In the genomic region with DNA sequence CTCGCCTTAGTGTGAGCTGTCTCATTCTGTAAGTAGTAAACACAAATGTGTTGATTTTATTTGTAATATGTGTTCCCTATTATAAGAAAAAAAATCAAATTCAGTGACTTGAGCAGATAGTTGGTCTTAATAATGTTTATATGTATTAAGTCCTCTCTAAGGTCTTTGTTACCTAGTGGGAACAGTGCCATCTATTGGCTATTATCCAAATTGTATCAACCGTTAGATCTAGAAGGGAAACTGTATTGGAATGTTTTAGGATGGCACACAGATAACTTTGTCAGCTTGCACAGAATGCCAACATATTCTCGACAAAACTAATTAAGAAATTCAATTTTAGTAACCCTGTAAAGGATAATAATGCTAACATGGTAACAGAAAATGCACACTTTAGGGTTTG, we compare ENCODE assay signal across 13 mouse cellular contexts.
DNase-seq lines count a peak whose midpoint lies in the region; ATAC-seq and TF ChIP-seq lines count a peak whose summit lies in the region.
"Had no signal": no experiment of that assay in that cellular context is flagged by ENCODE, and none has a peak within 500 bp of the region (broad histone marks: within the 10 kb centered on the region; RNA-seq: fewer than 3 reads in every experiment).

No protein-coding gene starts in this region.

- peak; percentile 72 for DNase-seq in embryo, embryonic 10 days (ENCODE audit: low spot score)
- no peak for DNase-seq in embryo, embryonic 9.5 days (ENCODE audit: extremely low spot score)
- DNase-seq in liver, embryonic 14.5 days (ENCODE audit: low read depth in 3 of 3, low spot score in 3 of 3), result peak in 1 of 3 experiments; percentile 1
- DNase-seq in liver (no peak), adipocyte (ENCODE audit: low spot score) (peak; percentile 23)
- peak; percentile 12 for DNase-seq in naive thymus-derived CD4-positive, alpha-beta T cell, adult 2 months (ENCODE audit: low read depth)
- no peak for DNase-seq in spleen, postnatal 14 days (ENCODE audit: low spot score in 2 of 2)
- no peak for DNase-seq in urinary bladder, postnatal 36 days (ENCODE audit: low spot score in 2 of 2)
- DNase-seq: adrenal gland, postnatal 10 days; kidney, adult 8-10 months had no signal

- H3K27ac ChIP-seq in liver, embryonic 14.5 days, result no peak overlapping the region
- H3K27ac ChIP-seq: forebrain, embryonic 15.5 days; heart, embryonic 13.5 days; stomach, embryonic 15.5 days had no signal

- no peak for ATAC-seq in liver, embryonic 14.5 days (ENCODE audit: insufficient read depth)
- ATAC-seq: forebrain, embryonic 15.5 days had no signal

- peak; percentile 9; the same call in 1 of the 2 replicates for TF ChIP-seq CTCF in liver, embryonic 14.5 days (IDR thresholded peaks at IDR 0.05; ENCODE audit: low read depth)

- WGBS in liver, embryonic 14.5 days (ENCODE audit: insufficient replicate concordance), result 27% methylated on average over 3 of the region's 3 CpGs

- no peaks in the 10 kb centered on the region for H3K4me1 ChIP-seq in liver, embryonic 14.5 days (replicated peaks; ENCODE audit: control insufficient read depth in 2 of 2, insufficient read depth in 2 of 2, low read length in 1 of 2)
- H3K4me1 ChIP-seq: forebrain, embryonic 15.5 days; heart, embryonic 13.5 days; stomach, embryonic 15.5 days had no signal

- no peak overlapping the region for H3K4me2 ChIP-seq in liver, embryonic 14.5 days (ENCODE audit: low read depth)
- H3K4me2 ChIP-seq: forebrain, embryonic 15.5 days; heart, embryonic 13.5 days; stomach, embryonic 15.5 days had no signal

- H3K9ac ChIP-seq in liver, embryonic 14.5 days (replicated peaks), result no peak overlapping the region
- H3K9ac ChIP-seq: forebrain, embryonic 15.5 days; heart, embryonic 13.5 days; stomach, embryonic 15.5 days had no signal

- no peaks in the 10 kb centered on the region for H3K9me3 ChIP-seq in liver, embryonic 14.5 days (ENCODE audit: control insufficient read depth, low read length)
- H3K9me3 ChIP-seq: forebrain, embryonic 15.5 days; heart, embryonic 13.5 days; stomach, embryonic 15.5 days had no signal

- H3K4me3 ChIP-seq in liver, embryonic 14.5 days (ENCODE audit: insufficient read depth in 1 of 2, low read depth in 2 of 2, low read length in 2 of 2), result no peak overlapping the region
- H3K4me3 ChIP-seq: forebrain, embryonic 15.5 days; heart, embryonic 13.5 days; stomach, embryonic 15.5 days had no signal

- no peak for TF ChIP-seq EP300 in liver, embryonic 14.5 days (IDR thresholded peaks at IDR 0.05; ENCODE audit: low read depth)

- H3K36me3 ChIP-seq in liver, embryonic 14.5 days (replicated peaks; ENCODE audit: control insufficient read depth, insufficient read depth, low read depth), result no peaks in the 10 kb centered on the region
- H3K36me3 ChIP-seq: forebrain, embryonic 15.5 days; heart, embryonic 13.5 days; stomach, embryonic 15.5 days had no signal

- H3K27me3 ChIP-seq in liver, embryonic 14.5 days (ENCODE audit: control insufficient read depth, insufficient read depth, low read length), result no peaks in the 10 kb centered on the region
- H3K27me3 ChIP-seq: forebrain, embryonic 15.5 days; heart, embryonic 13.5 days; stomach, embryonic 15.5 days had no signal

Comparison
In these comparisons a context has a peak if more than half of its experiments do, and no peak if none do; other contexts are left out.
1. DNase-seq: peak in embryo, embryonic 10 days (single experiment), adipocyte (single experiment) and naive thymus-derived CD4-positive, alpha-beta T cell, adult 2 months (single experiment); none in embryo, embryonic 9.5 days (single experiment), liver (single experiment), spleen, postnatal 14 days (0 of 2) and urinary bladder, postnatal 36 days (0 of 2).